Mouse (Mus musculus): ENCODE data around the gene 1810049J17Rik. TPM values are rescaled to one million over a fixed set of nuclear protein-coding genes. Genes with fewer than 3 reads are reported as not detected.

The 1810049J17Rik gene
- polyA plus RNA-seq, 1 experiment from 2014 or later, result 0.33 TPM

DNA sequence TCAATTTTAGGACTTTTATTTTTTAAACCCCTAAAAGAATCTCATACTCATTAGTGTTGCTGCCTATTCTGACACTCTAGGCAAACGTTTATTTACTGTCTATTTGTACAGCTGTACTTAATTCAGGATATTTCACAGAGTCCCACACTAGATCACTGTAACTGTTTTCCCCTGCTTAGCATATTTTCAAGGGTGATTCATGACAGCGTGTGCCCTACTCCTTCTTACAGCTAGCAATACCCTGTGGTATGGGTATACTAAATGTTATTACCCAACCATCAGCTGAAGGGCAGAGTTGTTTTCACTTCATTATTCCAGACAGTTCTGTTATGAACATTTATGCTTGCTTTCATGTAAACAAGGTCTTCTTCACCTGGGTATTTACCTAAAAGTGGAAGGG, 5.7 kb downstream of the 1810049J17Rik start:
- Histone ChIP-seq H3K36me3 (ENCODE audit: insufficient read depth, low read length) (no peaks in the 10 kb centered on the region), H3K9me3 (ENCODE audit: low read length) (no peaks in the 10 kb centered on the region), H3K27me3 (replicated peaks; ENCODE audit: insufficient read depth, low read length) (no peaks in the 10 kb centered on the region), H3K9ac (replicated peaks; ENCODE audit: low read depth) (no peak overlapping the region), H3K4me3 (ENCODE audit: low read depth, low read length) (no peak overlapping the region), H3K27ac (ENCODE audit: low read length) (no peak overlapping the region), H3K4me1 (ENCODE audit: insufficient read depth, low read depth, low read length) (no peaks in the 10 kb centered on the region), H3K4me2 (replicated peaks; ENCODE audit: low read depth, low read length) (no peak overlapping the region)
- TF ChIP-seq EP300 (IDR thresholded peaks at IDR 0.05), result no peak
- TF ChIP-seq CTCF (IDR thresholded peaks at IDR 0.05), result no peak
- 56% methylated on average over 2 of the region's 2 CpGs for WGBS
- ATAC-seq, result no peak
- DNase-seq (ENCODE audit: low spot score), result no peak

DNA sequence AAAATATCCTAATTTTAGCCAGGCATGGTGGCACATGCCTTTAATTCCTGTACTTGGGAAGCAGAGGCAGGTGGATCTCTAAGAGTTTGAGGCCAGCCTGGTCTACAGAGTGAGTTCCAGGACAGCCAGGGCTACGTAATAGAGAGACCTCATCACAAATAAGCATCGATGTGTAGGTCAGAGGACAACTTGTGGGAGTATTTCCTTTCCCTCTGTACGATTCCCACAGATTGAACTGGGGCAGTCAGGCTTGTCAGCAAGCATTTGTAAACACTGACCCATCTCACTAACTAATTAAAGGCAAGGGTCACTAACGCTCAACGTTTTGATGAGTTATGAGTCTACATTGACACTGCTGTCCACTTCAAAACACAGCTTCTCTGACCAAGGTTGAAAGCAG, 7.1 kb downstream of the 1810049J17Rik start:
- DNase-seq (ENCODE audit: low spot score) (no peak), ATAC-seq (no peak)
- Histone ChIP-seq H3K27ac (ENCODE audit: low read length) (no peak overlapping the region), H3K9ac (replicated peaks; ENCODE audit: low read depth) (no peak overlapping the region), H3K4me3 (ENCODE audit: low read depth, low read length) (no peak overlapping the region), H3K36me3 (ENCODE audit: insufficient read depth, low read length) (no peaks in the 10 kb centered on the region), H3K4me2 (replicated peaks; ENCODE audit: low read depth, low read length) (no peak overlapping the region), H3K27me3 (replicated peaks; ENCODE audit: insufficient read depth, low read length) (no peaks in the 10 kb centered on the region), H3K4me1 (ENCODE audit: insufficient read depth, low read depth, low read length) (no peaks in the 10 kb centered on the region), H3K9me3 (ENCODE audit: low read length) (no peaks in the 10 kb centered on the region)
- TF ChIP-seq EP300 (IDR thresholded peaks at IDR 0.05) (no peak), CTCF (IDR thresholded peaks at IDR 0.05) (no peak)
- WGBS, result 68% methylated on average over 5 of the region's 5 CpGs

DNA sequence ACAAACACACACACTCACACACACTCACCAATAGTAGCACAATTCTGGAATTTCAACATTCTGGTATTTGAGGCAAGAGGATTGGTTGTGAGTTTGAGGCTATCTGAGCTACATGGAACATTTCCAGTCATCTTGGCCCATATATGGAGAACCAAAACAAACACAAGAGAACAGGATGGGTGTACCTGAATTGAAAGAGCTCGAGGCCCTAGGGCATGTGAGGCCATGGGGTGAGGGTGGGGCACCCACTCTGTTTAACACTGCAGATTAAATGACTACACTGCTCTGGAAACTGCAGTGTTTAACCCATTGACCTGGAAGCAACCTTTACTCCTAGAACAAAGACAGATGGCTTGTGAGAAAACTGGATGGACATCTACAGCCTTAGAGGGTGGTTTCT, 8.4 kb downstream of the 1810049J17Rik start:
- ATAC-seq, result peak; percentile 62
- DNase-seq (ENCODE audit: low spot score), result peak; percentile 28
- no peak overlapping the region for H3K4me2 ChIP-seq (replicated peaks; ENCODE audit: low read depth, low read length)
- no peaks in the 10 kb centered on the region for H3K27me3 ChIP-seq (replicated peaks; ENCODE audit: insufficient read depth, low read length)
- 9% methylated on average over 1 of the region's 1 CpGs for WGBS
- H3K9ac ChIP-seq (replicated peaks; ENCODE audit: low read depth), result no peak overlapping the region
- no peak overlapping the region for H3K27ac ChIP-seq (ENCODE audit: low read length)
- H3K36me3 ChIP-seq (ENCODE audit: insufficient read depth, low read length), result no peaks in the 10 kb centered on the region
- H3K4me1 ChIP-seq (ENCODE audit: insufficient read depth, low read depth, low read length), result no peaks in the 10 kb centered on the region
- H3K4me3 ChIP-seq (ENCODE audit: low read depth, low read length), result no peak overlapping the region
- TF ChIP-seq CTCF (IDR thresholded peaks at IDR 0.05) (no peak), EP300 (IDR thresholded peaks at IDR 0.05) (no peak)
- H3K9me3 ChIP-seq (ENCODE audit: low read length), result no peaks in the 10 kb centered on the region

DNA sequence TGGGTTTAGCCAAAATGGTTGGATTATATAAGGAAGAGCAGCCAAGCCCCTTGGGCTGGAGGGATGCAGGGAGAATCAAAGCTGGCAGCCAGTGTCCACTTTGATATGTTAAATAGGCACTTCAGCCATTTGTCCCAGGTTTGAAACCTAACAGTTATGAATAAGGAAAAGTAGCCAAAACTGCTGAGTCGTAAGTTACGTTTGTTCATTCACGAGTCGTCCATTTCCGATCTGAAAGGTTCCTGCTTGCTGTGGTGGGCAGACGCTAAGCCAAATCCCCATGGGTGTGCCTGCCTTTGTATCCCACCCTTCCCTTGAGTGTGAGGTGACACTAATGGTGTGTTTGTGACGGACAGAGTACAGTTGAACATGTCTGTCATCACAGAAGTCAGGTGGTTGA, 10.2 kb downstream of the 1810049J17Rik start:
- ATAC-seq (no peak), DNase-seq (ENCODE audit: low spot score) (no peak)
- 71% methylated on average over 7 of the region's 7 CpGs for WGBS
- H3K36me3 ChIP-seq (ENCODE audit: insufficient read depth, low read length), result no peaks in the 10 kb centered on the region
- H3K4me2 ChIP-seq (replicated peaks; ENCODE audit: low read depth, low read length), result no peak overlapping the region
- TF ChIP-seq EP300 (IDR thresholded peaks at IDR 0.05) (no peak), CTCF (IDR thresholded peaks at IDR 0.05) (no peak)
- H3K27me3 ChIP-seq (replicated peaks; ENCODE audit: insufficient read depth, low read length), result no peaks in the 10 kb centered on the region
- no peak overlapping the region for H3K4me3 ChIP-seq (ENCODE audit: low read depth, low read length)
- H3K4me1 ChIP-seq (ENCODE audit: insufficient read depth, low read depth, low read length), result peaks cover 2% of the 10 kb centered on the region; the same call in 1 of the 2 replicates
- no peak overlapping the region for H3K27ac ChIP-seq (ENCODE audit: low read length)
- H3K9me3 ChIP-seq (ENCODE audit: low read length), result no peaks in the 10 kb centered on the region
- H3K9ac ChIP-seq (replicated peaks; ENCODE audit: low read depth), result no peak overlapping the region

DNA sequence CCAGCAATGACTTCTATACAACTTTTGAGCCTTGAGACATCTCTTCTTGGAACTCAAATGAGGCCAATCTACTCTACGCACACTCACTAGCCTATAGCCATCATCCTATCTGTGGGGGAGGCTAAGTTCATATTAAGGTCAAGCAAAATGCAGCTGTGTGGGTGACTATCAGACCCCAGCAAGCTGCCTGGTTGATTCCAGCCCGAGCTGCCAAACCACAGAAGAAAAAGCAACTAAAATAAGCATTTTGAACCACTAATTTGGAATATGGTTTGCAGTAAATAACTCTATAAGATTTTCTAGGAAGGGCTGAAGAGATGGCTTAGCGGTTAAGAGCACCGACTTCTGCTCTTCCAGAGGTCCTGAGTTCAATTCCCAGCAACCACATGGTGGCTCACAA, 11.0 kb downstream of the 1810049J17Rik start:
- no peak for ATAC-seq
- TF ChIP-seq CTCF (IDR thresholded peaks at IDR 0.05) (no peak), EP300 (IDR thresholded peaks at IDR 0.05) (no peak)
- DNase-seq (ENCODE audit: low spot score), result no peak

DNA sequence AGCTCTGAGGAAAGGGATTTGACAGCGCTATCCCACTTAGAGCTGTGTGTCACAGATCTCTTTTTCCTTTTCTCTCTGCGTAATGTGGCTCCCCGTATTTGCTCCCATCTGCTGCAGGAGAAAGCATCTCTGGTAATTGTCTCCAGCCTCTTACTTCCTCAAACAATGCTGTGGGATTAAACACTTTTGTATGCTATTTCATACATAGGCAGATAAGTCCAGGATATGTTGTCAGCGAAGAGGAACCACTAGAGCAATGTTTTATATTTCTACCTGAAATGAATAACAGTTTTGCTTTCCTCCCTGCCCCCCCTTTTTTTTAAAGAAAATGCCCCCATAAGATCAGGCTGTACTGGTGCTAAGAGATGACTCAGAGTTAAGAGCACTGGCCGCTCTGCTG, 13.2 kb downstream of the 1810049J17Rik start:
- no peaks in the 10 kb centered on the region for H3K36me3 ChIP-seq (ENCODE audit: insufficient read depth, low read length)
- peaks cover 3% of the 10 kb centered on the region; the same call in 1 of the 2 replicates for H3K4me1 ChIP-seq (ENCODE audit: insufficient read depth, low read depth, low read length)
- H3K9ac ChIP-seq (replicated peaks; ENCODE audit: low read depth), result no peak overlapping the region
- H3K27ac ChIP-seq (ENCODE audit: low read length), result no peak overlapping the region
- ATAC-seq (no peak), DNase-seq (ENCODE audit: low spot score) (no peak)
- WGBS, result 93% methylated on average over 5 of the region's 5 CpGs
- H3K27me3 ChIP-seq (replicated peaks; ENCODE audit: insufficient read depth, low read length), result no peaks in the 10 kb centered on the region
- H3K9me3 ChIP-seq (ENCODE audit: low read length), result no peaks in the 10 kb centered on the region
- TF ChIP-seq CTCF (IDR thresholded peaks at IDR 0.05) (no peak), EP300 (IDR thresholded peaks at IDR 0.05) (no peak)
- no peak overlapping the region for H3K4me2 ChIP-seq (replicated peaks; ENCODE audit: low read depth, low read length)
- H3K4me3 ChIP-seq (ENCODE audit: low read depth, low read length), result no peak overlapping the region

More for the DNA sequence above, 11.0 kb downstream of the 1810049J17Rik start:
- Histone ChIP-seq H3K27ac (ENCODE audit: low read length) (no peak overlapping the region), H3K9ac (replicated peaks; ENCODE audit: low read depth) (no peak overlapping the region), H3K4me1 (ENCODE audit: insufficient read depth, low read depth, low read length) (peaks cover 3% of the 10 kb centered on the region; the same call in 1 of the 2 replicates), H3K36me3 (ENCODE audit: insufficient read depth, low read length) (no peaks in the 10 kb centered on the region), H3K27me3 (replicated peaks; ENCODE audit: insufficient read depth, low read length) (no peaks in the 10 kb centered on the region), H3K4me3 (ENCODE audit: low read depth, low read length) (no peak overlapping the region), H3K9me3 (ENCODE audit: low read length) (no peaks in the 10 kb centered on the region), H3K4me2 (replicated peaks; ENCODE audit: low read depth, low read length) (no peak overlapping the region)
- 78% methylated on average over 4 of the region's 4 CpGs for WGBS

DNA sequence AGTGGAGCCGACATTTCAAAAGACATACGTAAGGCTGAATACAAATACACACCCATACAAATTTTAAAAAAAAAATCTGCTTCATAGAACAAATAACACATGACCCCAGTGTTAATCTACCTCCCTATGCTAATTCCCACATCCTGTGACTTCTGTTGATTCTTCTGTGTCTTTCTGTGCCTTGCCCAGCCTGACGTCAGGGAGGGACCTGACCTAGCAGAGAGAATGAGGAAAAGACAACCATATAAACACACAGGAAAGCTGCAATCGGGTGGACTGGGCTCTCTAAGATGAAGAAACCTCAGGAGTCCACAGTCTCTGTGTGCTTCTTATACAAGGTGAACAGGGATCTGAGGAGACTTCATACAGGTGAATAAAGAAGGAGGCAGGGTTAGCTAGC, 14.6 kb downstream of the 1810049J17Rik start:
- H3K27ac ChIP-seq (ENCODE audit: low read length), result no peak overlapping the region
- no peaks in the 10 kb centered on the region for H3K9me3 ChIP-seq (ENCODE audit: low read length)
- H3K27me3 ChIP-seq (replicated peaks; ENCODE audit: insufficient read depth, low read length), result no peaks in the 10 kb centered on the region
- no peak overlapping the region for H3K4me2 ChIP-seq (replicated peaks; ENCODE audit: low read depth, low read length)
- no peaks in the 10 kb centered on the region for H3K36me3 ChIP-seq (ENCODE audit: insufficient read depth, low read length)
- no peak overlapping the region for H3K4me3 ChIP-seq (ENCODE audit: low read depth, low read length)
- H3K9ac ChIP-seq (replicated peaks; ENCODE audit: low read depth), result no peak overlapping the region
- TF ChIP-seq CTCF (IDR thresholded peaks at IDR 0.05) (no peak), EP300 (IDR thresholded peaks at IDR 0.05) (no peak)
- peaks cover 3% of the 10 kb centered on the region; the same call in 1 of the 2 replicates for H3K4me1 ChIP-seq (ENCODE audit: insufficient read depth, low read depth, low read length)
- 41% methylated on average over 4 of the region's 4 CpGs for WGBS
- no peak for DNase-seq (ENCODE audit: low spot score)
- peak; percentile 12; the same call in 1 of the 2 replicates for ATAC-seq

Data from lung, postnatal 0 days (tissue).